Mouse (Mus musculus): Measurements from ENCODE around the gene Trabd2b.

- TF ChIP-seq CTCF (IDR thresholded peaks at IDR 0.05; ENCODE audit: borderline replicate concordance, insufficient read depth, low read depth, low read length) (no peak), POLR2A (IDR thresholded peaks at IDR 0.05; ENCODE audit: borderline replicate concordance, insufficient read depth, low read length) (no peak)
These were observed 16.9 kb upstream of the Trabd2b start for GRCm38 (mm10) chr4:114389653-114390052.
